Mouse (Mus musculus) layer of hippocampus, adult 9-10 months (tissue): ENCODE data around the gene Vmn1r189.
A peak's percentile ranks its signal among the peaks of the same experiment; 100 is the strongest.
"Not testable (repeated sequence)": the region's sequence is repeated elsewhere in the genome, so short reads cannot be mapped to it uniquely, and the experiment has no call there.

Experiments
- DNase-seq: peaks from one replicate; pipeline ENCODE4 v3.0.0; 2022; ENCODE audit warnings: low spot score

Gene Vmn1r189

GRCm38 (mm10) chr13:22105724-22106123, at the start of gene Vmn1r189:
Vmn1r189 (minus strand) TSS chr13:22105824.
- not testable (repeated sequence) for DNase-seq

GRCm38 (mm10) chr13:22136495-22137293, 31.1 kb upstream of the Vmn1r189 start:
- DNase-seq = not testable (repeated sequence)

- DNase-seq = not testable (repeated sequence)
These were observed 21.5 kb downstream of the Vmn1r189 start, which contains the start of gene Vmn1r188 for GRCm38 (mm10) chr13:22084140-22084539. Vmn1r188 (plus strand) TSS chr13:22084440.

DNA sequence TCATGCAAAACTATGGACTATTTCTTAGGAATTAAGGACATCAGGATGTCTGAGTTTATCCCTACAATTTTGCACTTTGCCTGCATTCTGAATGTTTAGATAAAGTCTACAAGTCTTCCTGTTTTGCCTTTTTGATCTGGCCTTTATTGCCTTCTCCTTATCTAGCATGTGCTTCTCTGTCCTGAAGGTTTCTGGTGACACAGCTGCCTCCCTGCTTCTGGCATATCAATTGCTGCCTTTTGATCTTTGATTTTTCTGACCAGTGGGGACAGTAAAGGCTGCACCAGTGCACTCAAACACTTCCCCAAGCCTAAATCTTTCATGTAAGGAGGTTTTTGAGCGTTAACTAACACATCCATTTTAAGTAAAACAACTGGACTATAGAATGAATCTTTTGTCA, 42.2 kb downstream of the Vmn1r189 start:
- DNase-seq = no peak

GRCm38 (mm10) chr13:22061422-22061821, 44.2 kb downstream of the Vmn1r189 start:
- no peak for DNase-seq

- DNase-seq = no peak
These were observed 51.9 kb downstream of the Vmn1r189 start for GRCm38 (mm10) chr13:22053754-22054153.

GRCm38 (mm10) chr13:22051523-22051859, 54.1 kb downstream of the Vmn1r189 start:
- no peak for DNase-seq

DNA sequence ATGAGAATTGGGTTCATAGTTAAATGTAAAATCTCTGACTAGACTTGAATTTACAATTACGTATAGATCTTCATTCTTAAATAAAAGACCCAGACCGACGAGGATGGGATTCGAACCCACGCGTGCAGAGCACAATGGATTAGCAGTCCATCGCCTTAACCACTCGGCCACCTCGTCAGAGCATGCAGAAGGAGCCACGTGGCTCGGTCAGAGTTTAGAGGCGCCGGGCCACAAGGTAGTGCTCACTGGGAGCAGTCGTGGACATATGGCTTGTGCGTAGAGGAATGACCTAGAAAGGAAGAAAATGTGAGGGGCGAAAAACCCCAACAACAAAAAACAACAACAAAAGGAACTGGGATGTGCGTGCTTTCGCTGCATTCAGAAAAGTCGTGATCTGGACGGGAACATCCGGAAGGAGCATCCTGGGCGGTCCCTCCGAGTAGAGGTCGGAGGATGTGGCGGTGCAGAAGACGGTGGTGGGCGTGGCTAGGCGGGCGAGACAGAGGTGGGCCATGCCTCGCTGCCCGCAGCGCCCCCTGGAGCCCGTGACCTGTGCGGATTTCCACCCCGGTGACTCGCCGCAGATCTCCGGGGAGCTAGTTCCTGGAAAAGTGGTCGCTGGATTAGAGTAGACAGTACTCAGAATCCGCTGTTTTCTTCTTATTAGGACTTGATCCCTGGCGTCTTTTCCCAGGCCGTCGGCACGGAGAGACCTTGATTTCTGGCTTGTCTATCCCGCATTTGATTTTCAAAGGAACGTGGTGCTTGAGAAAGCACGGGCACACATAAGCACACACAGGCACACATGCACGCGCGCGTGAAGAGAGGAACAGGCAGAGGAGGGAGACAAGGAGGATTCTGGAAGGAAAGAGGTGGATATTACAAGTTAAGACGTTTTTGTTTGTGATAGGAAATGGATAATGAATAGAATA, 54.8 kb downstream of the Vmn1r189 start:
- DNase-seq = peak; percentile 85
